Mouse (Mus musculus) lung, postnatal 25 days (tissue): ENCODE results near the gene Nfkbiz.
"Not testable (repeated sequence)": the region's sequence is repeated elsewhere in the genome, so short reads cannot be mapped to it uniquely, and the experiment has no call there.

ENCODE experiments used
- DNase-seq: peaks from one replicate; pipeline ENCODE4 v3.0.0; 2022; ENCODE audit warnings: low spot score

Nfkbiz gene

DNA sequence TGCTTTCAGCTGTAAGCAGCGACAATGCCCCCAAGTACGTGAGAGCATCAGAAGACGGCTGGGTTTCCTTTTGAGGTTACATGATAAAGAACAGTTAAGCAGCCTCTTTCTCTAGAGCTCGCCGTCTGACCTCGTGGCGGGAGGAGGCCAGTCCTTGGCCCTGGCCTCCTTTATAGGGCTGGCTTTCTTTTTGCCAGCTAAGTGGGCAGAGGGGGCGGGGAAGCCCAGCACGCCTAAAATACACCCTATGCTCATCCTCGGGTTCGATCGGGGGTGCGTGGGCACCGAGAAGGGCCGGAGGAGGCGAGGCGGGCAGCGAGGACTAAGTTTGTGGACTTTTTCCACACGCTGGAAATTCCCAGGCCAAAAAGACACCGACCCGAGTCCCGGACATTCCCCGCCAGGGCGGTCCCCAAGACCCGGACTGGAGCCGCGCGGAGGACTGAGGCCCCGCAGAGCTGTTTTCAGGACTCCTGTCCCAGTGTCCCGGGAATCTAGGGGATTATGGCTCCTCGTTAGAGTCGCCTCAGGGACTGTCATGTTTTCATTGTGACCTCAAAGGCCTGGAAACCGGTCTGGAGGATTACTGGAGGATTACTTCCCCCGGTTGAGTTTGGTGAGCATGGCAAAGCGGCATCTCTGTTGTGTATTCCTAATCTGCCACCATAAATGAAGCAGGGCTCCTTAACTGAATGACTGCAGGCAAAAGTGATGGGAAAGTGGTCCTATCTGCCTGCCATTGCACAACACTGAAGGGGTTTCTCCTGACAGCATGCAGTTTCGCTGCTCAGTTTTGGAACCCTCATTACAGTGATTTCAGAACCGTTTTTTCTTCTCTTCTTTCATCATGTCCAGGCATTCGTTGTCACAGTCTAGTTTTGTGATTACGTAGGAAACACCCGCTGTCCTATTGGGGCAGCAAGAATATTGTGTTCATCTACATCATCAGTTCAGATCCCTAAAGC lies at the start of gene Nfkbiz:
Gene Nfkbiz, minus strand, starts transcription at position 390 of the 965 bp plus-strand sequence.
- peak; percentile 88 for DNase-seq

GRCm38 (mm10) chr16:55887814-55888583 lies 49.3 kb upstream of the Nfkbiz start:
- no peak for DNase-seq

DNA sequence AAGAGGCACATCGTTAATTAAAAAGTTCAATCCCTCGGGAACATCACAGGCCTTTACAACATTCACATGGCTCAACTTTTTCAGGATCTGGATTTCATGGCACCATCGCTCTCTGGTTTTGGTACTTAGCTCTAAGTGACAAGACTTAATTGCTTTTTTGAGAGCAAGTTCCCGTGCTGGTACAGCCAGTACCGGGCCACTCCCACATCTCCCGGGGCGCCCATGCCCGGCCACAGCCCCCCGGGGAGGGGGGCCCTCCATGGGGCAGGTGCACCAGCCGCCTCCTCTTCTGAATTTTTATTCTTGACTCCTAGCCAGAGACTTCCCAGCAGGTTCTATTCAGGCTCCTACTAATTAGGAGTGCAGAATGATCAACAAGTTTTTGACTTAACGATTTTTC lies 45.5 kb upstream of the Nfkbiz start:
- DNase-seq = no peak

- no peak for DNase-seq
Measured at GRCm38 (mm10) chr16:55876025-55876424, 37.3 kb upstream of the Nfkbiz start.

DNA sequence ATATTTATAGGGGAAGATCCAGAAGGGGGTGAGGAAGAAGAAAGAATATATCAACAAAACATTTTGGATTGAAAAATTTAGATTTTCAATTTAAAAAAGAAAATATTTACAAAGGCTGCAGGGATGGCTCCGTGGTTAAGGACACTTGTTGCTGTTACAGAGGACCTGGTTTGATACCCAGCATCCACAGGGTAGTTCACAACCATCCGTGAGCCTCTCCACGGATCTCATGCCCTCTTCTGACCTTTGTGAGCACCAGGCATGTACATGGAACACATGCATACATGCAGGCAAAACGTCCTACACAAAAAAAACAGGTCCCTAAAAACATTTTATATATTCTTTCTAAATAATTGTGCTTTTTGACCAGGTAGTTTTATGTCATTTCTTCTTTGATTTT lies 25.1 kb upstream of the Nfkbiz start:
- DNase-seq = no peak

GRCm38 (mm10) chr16:55863149-55863815 lies 24.6 kb upstream of the Nfkbiz start:
- DNase-seq = peak; percentile 58

GRCm38 (mm10) chr16:55861104-55861503 lies 22.4 kb upstream of the Nfkbiz start:
- no peak for DNase-seq

- DNase-seq = not testable (repeated sequence)
Measured at GRCm38 (mm10) chr16:55859421-55859820, 20.7 kb upstream of the Nfkbiz start.

DNA sequence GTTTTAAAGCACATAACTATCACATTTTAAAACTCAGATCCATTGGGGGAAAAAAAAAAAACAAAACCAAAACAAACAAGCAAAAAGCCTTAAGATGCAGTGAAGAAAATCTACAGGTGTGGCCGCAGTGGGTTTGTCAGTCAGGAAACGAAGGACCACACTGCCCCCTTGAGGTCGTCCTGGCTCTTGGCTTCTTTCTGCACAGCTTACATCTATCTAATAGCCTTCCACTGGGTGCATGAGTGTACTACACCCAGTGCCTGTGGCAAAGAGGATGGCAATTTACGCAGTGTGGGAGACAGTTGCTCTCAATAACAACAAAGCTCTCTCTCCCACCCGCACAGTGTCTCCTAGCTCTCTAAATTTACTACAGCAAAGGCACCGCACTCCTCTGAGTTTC lies 19.8 kb upstream of the Nfkbiz start:
- DNase-seq = peak; percentile 70

- peak; percentile 77 for DNase-seq
Measured at GRCm38 (mm10) chr16:55852943-55853727, 14.4 kb upstream of the Nfkbiz start.

- no peak for DNase-seq
Measured at GRCm38 (mm10) chr16:55852515-55852914, 13.8 kb upstream of the Nfkbiz start.

- no peak for DNase-seq
Measured at GRCm38 (mm10) chr16:55850485-55850884, 11.8 kb upstream of the Nfkbiz start.

GRCm38 (mm10) chr16:55847679-55848078 lies 9.0 kb upstream of the Nfkbiz start:
- DNase-seq = no peak

- no peak for DNase-seq
Measured at GRCm38 (mm10) chr16:55844847-55845246, 6.1 kb upstream of the Nfkbiz start.

DNA sequence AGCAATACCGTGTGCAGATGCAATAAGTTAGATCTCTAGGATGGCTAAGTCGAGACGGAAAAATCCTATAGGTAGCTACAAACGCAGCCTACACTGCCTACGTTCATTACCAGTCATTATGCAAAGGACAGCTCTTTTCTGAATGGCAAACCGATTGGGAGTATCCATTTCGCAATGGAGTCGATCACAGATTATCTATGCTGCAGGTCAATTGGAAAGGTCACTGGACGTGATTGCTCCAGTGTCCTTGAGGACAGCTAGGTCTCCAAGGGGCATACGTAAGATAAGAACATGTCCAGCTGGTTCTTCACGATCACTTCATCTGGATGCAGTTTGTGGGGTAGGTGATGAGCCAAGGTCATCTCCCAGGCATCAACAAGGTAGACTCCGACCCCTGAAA lies 5.2 kb upstream of the Nfkbiz start:
- no peak for DNase-seq

DNA sequence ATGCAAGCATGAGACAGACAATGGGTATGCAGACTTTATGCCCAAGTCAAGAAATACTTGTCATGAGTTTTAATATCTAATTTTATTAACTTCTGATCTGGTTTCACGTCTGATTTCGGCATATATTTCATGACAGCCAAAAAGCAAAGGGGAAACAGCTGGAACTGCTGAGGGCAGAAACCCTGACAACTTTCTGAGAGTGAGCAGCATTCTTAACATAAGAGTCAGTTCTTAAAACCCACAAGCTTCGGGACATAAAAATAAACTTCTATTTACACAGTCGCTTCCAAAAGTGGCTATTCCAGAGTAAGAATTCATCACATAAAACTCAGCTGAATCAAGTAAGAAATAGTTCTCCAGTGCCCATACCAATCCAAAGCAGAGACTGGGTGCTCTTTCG lies 4.4 kb upstream of the Nfkbiz start:
- DNase-seq = no peak

GRCm38 (mm10) chr16:55841506-55841905 lies 2.8 kb upstream of the Nfkbiz start:
- no peak for DNase-seq

DNA sequence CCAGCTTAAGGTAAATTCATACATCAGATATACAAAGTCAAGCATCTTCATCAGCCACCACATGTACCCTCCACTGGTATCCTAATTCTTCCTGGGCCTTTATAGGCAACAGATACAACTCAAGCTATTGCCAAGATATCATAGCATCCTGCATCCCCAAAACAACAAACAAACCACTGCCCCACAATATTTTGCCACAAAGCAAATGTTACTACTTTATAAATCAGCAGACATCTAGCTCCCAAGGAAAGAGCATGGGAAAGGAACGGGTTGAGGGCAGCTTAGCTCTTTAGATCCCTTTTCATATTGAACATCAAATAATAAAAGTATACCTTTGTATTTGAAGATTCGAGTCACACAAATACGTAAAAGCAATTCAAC lies 580 bp downstream of the Nfkbiz start:
- DNase-seq = no peak

- not testable (repeated sequence) for DNase-seq
Measured at GRCm38 (mm10) chr16:55837653-55838052, 1.0 kb downstream of the Nfkbiz start.

DNA sequence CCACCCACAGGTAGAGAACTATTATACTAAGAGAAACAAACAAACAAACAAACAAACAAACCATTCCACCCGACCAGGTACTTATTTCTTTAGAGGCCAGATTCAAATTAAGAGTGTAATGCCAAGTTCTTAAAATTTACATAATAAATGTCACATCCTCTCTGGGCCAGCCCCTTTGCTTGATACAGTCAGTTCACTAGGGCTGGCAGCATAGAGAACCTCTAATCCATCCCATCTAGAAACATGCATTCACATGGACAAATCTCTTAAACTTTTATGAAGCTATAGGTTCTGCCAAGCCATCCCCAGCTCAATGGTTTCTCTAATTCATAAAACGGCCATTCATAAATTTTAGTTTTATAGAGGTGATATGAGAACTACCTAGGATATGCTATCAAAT lies 1.5 kb downstream of the Nfkbiz start:
- no peak for DNase-seq

DNA sequence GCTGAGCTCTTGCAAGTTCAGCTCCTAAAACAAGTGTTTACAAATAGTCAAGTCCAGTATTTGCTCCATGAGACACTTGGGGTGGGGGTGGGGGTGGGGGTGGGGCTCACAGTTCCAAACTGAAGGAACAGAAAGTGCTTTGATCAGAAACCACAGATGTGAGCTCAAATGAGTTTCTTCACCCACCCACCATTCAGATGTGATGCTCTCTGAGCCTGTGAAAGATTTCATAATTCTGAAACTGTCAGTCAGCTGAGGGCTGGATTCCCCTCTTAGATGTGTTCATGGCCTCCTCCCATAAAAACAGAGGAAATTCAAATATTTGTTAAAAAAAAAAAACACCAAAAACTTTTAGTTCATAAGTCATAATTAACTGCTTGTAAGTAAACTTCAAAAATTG lies 2.9 kb downstream of the Nfkbiz start:
- no peak for DNase-seq

- no peak for DNase-seq
Measured at GRCm38 (mm10) chr16:55832617-55833016, 6.1 kb downstream of the Nfkbiz start.
